Mouse (Mus musculus) c-Kit-negative CD71-positive TER-119-positive erythroid progenitor cells, embryonic 14.5 days (primary cell): Measurements from ENCODE around the gene Cab39l.
A peak's percentile ranks its signal among the peaks of the same experiment; 100 is the strongest.

Source experiments
- DNase-seq: peaks from one replicate; pipeline ENCODE4 v3.0.0-alpha.2; 2013; ENCODE audit warnings: low read depth, low spot score

Gene Cab39l

DNA sequence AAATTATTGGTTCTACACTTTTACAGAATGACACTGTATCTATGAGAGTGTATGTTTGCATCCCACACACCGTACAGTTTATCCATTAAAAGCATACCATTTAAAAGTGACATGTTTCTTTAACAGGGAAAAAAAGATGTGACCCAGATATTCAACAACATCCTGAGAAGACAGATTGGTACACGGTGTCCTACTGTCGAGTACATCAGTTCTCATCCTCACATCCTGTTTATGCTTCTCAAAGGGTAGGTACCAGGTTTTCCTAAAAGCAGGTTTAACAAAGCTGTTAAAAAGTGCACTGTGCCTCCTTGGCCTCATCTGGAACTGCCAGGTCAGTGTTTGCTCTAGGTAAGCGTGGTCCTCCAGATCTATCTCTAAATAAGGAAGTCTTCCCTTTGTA is 65.4 kb downstream of the Cab39l start:
- DNase-seq: no peak

DNA sequence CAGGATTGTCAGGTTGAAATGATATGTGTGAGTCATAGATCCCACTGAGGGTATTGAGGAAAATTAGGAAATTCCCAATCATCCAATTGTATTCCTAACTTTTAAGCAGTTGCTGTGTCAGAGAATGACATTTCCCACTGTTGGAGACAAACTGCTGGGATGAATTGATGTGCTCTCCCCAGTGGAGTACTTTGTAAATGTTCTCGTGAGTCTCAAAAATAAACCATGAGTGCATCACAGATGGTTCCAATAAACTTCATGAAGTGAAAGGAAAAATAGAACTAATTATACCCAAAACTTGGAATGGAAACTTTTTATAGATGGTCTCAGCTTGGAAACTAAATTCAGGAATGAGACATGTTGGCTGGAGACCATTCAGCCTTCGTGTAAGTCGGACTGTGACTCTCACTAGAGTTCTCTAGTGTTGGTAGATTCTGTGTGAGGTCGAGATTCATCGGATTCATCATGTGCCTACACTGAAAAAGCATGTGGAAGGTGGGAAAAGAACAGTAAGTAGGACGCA is 73.2 kb downstream of the Cab39l start:
- no peak for DNase-seq

DNA sequence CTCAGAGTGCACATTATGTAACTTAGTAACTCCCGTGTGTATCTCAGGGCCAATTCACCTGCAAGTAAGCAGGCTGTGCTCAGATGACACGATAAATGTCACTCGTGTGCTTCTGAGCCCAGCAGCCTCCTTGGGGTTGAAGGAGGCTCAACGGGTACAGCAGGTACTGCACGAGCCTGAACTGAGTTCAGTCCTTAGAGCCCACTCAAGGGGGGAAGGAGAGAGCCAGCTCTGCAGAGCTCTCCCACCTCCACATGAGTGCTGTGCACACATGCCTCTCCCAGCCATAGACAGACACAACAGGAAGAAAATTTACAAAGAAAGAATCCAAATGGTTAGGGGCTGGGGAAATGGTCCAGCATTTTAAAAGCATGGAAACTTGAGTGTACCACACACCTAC is 85.1 kb downstream of the Cab39l start:
- no peak for DNase-seq

DNA sequence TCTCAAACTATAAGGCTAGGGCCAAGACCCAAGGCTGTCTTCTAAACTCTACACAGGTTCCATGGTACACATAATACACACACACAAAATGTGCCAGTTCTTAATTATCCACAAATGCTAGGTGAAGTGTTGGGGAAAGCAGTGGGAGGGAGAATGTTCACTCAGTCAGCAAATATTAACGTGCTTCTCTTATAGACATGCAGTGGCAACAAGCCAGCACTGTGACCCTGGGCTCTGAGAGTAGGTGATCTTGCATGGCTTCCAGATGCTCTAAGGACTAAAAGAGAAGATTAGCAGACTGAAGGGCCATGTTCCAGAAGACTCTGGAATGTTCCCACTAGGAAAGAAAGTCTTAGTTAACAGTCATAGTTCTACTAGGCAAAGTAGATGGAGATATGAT is 90.0 kb downstream of the Cab39l start:
- no peak for DNase-seq

DNA sequence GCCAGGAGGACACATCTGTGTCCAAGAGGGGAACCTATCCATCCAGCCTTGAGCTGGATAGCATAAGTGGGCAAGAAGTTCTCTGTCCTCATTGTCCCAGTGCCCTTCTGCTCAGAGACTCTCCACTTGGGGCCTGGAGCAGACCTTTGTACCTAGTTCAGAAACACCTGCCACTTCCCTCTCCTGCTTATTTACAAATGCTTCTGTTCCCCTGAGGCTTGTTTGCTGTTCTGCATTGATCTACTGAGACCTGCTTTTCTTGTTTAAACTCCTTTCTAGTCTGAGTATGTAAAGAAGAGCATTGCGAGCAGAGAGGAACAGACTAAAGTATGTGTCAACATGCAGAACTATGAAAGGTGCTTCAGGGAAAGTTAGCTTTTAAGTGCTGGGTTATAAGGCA is 92.2 kb downstream of the Cab39l start:
- DNase-seq: no peak

DNA sequence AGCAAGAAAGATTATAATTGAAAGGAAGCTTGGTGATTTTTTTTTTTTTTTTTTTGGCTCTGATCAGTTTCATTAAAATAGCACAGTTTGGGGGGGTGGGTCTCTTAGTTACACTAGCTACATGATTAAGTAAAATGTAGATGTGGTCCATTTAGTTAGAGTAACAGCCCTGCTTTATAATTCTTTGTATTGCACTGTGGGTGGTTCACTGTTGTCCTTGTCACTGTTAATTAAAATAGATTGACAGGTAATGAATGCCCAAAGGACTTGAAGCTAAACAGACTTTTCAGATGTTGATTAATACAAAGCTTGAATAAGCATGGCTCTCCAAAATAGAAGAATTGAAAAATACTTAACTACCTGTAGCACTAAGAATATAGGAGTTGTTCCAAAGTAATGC is 93.1 kb downstream of the Cab39l start:
- DNase-seq: no peak

DNA sequence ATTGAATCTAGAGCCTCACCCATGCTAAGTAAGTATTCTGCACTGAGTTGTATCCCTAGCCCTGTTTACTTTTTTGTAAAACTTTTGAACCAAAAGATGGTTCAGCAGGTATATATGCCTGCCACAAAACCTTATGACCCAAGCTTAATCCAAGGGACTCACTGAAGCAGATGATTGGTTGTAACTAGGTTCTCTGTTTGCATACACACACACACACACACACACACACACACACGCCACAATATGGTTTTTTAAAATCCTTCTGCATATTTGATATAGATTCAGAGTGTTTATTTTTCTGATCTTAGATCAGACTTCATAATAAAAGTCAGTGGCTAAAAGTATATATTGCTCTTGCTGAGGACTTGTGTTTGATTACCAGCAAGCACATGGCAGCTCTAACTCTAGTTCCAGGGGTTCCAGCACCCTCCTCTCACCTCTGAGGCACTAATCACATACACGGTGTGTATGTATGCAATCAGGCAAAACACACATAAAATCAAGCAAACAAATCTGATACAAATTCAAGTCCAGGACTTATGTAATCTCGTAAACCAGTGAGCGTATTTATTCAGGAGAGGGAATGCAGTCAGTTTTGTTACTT is 97.2 kb downstream of the Cab39l start:
- DNase-seq: no peak

DNA sequence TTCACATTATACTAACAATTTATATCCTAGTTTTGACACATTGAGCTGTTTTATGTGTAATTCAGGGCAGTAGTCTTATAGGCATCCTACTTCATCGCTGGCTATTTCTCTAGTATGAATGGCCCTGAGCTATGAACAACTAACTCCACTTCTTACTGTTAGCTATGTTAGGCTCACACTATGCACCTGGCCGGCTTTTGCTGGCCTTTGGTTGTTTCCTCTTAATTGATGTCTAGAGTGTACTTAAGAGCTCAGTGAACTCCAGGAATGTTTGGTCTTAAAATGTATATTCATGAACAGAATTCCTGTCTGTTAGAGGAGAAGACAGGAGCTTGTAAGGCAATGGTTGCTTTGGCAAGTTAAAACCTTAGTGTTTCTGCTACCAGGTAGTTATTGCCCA is 99.5 kb downstream of the Cab39l start:
- no peak for DNase-seq

DNA sequence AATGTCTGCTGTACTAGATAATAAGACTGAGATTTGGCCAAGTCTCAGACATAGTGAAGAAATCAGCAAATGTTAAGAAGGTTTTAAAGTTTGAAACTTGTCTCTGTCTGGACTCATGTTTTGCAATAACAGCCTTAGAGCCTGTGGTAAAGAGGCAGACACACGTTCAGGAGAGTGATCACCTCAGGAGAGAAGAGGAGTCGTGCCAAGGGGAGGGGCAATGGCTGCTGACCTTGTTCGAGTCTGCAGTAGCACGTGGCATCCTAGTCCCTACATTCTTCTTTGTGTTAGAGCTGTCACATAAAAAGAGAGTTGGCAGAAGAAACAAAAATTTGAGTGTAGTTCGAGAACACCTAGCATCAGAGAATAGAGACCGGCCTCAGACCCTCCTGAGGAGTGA is 100.0 kb downstream of the Cab39l start:
- no peak for DNase-seq

DNA sequence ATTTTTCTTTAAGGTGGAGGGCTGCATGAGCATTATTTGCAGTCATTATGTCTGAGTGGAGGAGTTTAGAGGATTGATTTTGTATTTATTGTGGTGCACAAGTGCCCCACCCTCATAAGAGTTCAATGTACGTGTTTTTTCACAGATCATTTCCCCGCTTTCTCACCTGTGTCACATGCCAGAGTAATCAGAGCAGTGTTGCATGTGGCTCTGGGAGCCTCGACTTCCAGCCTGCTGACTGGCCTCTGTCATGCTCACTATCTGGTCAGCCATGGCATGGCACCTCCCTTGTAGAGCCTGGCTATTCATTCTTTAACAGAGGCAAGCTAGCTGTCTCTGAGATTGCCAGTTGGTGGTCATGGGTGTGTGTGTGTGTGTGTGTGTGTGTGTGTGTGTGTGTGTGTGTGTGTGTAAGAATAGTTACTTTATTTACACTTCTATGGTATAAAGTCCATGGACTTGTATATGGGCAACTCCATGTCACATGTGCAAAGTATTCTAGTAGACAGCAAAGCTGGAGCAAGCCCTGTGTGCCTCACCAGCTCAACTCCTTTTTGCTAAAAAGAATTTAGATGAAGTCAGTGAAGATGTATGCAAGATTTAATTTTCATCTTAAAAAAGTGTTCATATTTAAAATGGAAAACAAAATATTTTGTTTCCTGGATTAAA is 102.5 kb downstream of the Cab39l start:
- DNase-seq: no peak

DNA sequence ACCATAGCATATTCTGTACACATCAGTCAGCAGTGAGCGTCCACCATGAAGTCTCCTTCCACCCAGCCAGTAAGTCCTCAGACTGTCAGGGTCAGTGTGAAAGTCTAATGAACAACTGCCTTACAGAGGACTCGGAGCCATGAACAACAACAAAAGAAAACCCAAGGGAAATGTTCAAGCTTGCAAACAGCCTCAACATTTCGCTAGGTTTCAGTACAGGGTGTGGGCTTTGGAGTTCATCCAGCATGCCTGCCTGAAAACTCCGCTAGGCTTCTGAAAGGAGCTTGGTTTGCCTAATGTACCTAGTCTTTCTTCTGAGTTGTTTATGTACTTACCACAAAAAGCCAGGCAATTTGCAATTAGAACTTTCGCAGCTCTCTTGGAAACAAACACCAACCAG is 103.2 kb downstream of the Cab39l start:
- no peak for DNase-seq

DNA sequence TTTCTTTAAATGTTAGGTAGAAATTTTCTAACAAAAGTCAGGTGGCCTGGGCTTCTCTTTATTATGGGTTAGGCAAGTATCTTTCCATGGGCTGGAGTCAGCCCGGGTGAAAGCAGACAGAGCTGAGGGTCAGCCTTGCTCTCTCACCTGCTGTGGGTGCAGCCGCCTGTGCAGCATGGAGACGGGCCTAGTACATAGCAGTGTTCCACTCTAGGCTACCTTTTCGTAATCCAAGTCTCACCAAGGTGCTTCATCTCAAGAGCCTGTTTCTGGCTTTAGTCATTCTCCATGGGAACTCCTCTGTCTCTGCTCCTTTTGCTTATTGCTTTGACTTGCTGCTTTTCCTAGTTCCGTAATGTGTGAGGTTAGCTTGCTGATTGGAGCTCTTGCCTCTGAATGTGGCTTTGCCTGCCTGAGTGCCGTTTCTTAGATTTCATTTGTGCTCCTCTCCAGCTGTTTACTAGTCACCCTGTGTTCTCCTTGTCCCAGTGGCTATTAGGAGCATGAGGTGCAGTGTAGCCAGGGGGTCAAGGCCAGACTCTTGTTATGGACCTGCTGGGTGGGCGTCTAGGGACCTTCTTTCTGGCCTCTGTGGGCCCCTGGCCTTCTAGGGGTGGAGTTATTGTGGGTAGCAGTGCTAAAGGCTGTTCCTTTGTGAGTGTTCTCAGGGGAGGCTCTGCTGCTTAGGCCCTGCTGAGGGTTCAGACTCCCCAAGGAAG is 105.5 kb downstream of the Cab39l start:
- DNase-seq: no peak

DNA sequence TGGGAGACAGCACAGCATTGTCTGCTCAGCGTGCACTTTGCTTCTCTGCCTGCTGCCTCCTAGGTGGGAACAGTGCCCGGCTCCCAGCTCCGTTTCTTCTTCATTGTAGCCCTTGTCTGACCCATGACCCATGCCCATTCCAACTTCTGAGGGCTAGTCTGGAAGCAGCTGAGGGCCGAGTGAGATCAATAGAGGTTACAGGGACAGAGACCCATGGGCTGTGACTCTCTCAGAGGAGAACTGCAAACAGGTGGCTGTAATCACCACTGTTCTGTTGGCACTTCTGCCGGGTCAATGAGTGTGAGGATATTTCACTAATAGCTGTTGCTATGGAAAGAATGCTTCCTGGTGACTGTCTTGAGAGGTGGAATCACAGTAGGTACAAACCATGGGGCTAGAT is 106.8 kb downstream of the Cab39l start:
- no peak for DNase-seq

DNA sequence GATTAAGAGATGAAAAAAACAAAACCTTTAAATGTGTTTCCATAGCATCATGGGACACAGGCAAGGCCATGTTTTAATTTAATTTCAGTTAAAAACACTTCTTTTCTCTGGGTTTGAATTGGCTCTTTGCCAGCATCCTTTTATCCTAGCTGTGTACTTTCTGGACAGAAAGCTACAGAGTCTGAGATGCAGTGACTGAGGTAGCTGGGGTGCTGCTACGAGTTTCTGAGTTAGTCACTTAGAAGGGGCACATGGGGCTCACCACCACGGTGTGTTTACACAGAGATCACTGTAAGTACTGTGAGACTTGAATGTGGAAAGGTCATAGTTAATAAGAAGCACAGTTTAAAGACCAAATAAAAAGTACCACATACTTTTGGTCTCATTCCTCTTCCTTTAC is 107.8 kb downstream of the Cab39l start:
- DNase-seq: no peak

DNA sequence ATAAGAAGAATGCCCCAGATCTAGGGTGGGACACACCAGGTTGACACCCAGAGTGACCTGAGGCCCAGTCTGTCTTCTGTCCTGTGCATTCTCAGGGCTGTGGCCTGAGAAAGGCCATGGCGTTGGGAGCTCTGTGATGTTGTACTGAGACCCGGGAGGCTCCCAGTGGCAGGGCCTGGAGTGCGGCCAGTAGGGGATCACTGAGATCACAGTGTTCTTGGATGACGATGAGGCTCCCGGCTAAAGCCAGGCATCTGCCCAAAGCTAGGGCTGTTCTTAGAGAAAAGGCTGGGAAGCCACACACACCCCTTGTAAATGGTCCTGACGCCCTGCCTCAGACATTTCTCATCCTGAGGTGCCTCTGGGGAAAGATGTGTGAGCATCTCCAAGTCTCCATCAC is 108.3 kb downstream of the Cab39l start:
- no peak for DNase-seq

DNA sequence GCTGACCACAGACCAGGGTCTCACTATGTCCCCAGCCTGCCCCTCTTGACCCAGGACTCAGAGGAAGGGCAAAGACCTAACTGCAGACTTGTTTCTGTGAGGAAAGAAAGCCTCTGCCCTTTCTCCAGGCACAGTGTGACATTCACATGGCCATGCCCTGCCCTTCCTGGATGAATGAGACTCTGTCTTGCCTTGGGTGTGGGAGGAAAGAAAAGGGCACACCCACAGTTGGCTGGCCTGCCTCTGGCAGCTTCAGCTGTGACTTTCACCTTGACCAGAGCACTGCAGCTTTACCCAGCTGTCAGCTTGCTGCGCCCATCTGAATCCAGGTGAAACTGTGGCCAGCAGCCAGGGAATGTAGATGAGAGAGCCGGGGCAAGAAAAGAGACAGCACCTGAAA is 110.1 kb downstream of the Cab39l start:
- DNase-seq: no peak

DNA sequence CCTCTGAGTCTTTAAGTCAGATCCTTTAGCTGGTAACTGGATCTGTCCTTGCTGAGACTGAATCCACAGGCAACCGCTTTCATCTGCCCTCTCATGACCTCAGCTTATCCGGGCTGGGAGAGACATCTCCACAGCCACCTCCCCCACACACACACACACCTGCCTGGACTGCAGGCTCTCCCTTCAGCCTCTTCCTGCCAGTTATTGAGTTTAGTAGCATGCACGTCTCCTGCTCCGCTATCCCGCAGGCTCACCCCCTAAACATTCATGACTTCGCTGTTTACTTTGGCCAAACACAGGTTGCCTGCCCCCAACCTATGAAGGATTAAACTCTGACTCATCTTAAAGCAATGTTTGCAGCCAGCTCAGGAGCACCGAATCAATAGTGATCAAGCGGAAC is 111.2 kb downstream of the Cab39l start:
- DNase-seq: no peak

DNA sequence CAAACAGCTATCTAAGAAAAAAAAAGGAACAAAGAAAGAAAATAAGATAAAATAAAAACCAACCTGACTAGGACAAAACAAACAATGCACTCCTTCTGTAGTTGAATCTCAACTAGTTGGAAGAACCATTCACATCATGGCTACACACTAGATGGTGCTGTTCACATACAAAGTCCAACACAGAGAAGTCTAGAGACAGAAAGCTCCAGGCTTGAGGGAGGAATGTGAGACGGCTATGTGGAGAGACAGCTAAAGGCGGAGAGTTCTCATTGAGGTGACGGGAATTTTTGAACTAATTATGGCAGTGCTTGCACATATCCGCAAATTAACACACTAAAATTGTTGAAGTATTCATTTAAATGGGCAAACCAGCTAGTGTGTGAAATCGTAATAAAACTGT is 113.3 kb downstream of the Cab39l start:
- DNase-seq: no peak

DNA sequence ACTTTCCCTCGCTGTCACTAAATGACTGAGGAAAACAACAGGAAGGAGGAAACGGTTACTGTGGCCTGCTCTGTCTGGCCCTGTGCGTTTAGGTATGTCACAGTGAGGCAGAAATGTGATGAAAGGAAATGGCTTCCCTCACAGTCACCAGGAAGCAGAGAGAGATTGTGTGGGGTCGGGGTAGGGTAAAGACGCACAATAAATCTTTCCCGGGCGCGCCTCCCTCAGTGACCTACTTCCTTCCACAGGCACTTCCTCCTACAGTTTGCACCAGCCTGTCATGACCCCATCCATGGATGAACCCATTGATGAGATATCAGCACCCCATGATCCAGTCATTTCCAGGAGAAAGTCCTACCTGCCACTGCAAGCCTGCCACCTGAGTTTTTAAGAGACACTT is 114.2 kb downstream of the Cab39l start:
- DNase-seq: no peak

DNA sequence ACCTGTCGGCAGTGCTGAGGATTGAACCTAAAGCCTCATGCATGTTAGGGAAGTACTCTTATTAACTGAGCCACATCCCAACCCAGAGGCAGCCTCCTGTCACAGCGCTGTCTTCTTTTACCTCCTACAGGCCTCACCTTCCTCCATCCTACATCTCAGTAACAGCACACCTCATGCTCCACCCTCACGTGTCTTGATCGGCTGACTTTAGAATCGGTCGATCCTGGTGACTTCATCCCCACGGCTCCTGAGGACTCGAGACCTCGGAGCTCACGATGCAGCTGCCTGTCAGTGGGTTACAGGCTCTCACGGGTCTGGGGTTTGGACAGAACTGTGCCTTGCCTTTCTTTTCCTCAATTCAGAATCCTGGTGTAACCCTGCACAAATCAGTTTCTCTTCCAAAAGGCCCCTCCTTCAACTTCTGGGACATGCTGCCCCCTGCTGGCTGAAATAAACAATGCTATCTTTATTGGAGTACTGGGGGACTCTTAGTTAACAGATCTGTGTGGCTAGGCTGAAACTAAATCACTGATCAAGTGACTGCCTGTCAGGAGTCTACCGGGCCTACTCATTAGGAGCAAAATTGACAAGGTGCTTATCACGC is 115.3 kb downstream of the Cab39l start:
- peak; percentile 33 for DNase-seq

DNA sequence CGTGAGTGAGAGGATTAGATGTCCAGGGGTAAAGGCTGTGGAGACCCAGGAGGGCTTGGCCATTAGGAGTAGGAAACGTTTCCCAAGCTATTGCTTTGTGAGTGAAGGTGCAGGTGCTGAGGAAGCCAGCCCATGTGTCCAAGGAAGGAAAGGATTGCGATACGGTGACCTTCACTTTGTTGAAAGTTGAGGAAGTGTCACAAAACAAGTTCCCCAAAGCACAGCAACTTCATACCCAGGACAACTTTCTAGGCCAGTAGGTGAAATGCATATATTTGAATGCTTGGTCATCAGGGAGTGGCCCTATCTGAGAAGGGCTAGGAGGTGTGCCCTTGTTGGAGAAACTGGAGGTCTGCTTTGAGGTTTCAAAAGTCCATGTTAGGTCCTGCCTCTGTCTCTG is 116.3 kb downstream of the Cab39l start:
- no peak for DNase-seq

DNA sequence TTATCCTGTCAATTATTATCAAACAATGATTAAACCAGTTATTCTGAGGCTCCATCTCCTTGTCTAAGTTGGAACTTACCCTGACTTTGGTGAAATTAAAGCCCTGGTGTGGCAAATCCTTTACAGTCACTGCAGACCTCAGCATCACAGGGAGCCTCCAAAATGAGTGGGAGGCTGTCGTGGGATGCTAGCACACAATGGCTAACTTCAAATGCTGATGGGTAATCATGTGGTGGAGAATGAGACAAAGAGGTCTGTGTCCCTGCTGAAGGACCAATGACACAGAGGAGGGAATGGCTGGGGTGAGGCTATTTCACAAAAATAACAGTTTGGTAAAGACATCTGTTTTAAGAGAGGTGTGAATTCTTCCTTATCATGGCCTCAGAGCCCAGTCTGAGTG is 117.1 kb downstream of the Cab39l start:
- no peak for DNase-seq

DNA sequence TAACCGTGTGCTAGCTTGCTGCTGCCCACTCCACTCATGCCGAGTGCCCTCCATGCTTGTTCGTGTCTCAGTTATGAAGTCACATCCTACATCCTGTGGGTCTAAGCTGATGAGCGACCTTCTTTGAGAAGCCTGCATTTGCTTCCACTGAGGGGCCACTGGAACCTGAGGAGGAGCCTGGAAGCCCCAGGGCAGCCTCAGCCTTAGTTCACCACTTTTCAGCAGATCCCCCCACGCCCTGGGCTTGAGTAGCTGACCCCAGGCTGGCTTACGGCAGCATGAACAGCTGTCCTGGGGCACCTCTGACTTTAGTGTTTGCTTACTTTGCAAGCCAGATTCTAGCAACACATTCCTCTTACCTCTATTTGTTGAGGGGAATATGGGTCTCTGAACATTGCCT is 126.0 kb downstream of the Cab39l start:
- DNase-seq: no peak
